Mouse (Mus musculus) stomach, postnatal 0 days (tissue): ENCODE data around the gene Asb3.
A peak's percentile ranks its signal among the peaks of the same experiment; 100 is the strongest.

Source experiments
- CTCF ChIP-seq: IDR thresholded peaks from 2 replicates; pipeline ENCODE4 v1.5.1; 2016; ENCODE audit warnings: antibody characterized with exemption, low read depth, mild to moderate bottlenecking, moderate library complexity
- EP300 ChIP-seq: optimal IDR thresholded peaks from 2 replicates; pipeline ENCODE3; 2016; ENCODE audit warnings: antibody characterized with exemption

DNA sequence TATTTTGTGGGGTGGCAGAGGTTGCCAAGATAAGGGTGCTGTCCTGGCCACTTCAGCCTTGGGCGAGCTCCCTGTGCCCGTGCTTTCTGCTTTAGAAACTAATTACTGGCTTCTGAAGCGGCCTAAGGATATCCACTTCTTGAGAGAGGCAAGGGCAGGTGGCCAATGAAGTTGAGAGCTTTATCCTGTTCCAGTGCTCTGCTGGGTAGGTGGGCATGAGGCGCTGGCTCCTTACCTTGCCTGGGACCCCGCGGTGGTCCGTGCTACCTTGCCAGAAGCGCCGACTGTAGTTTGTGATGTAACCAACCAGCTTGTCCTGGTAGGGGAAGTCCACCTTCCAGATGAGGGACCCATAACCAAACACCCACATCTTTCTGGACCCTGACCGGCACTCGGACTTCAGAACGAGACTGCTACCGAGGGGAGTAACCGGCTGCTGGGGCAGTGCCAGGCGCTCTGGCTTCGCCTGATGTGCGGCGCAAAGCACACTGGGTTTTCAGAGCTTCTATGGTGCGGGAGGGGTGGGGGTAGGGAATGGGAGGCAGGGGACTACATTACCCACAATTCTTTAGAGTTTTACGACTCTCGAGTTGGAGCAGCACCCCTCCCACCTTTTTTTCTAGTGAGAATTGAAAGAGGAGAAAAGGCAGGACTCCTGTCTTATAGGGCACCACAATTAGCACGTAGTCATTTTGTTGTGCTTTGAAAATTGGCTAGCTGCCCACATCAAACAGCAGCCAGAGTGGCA, 100.8 kb downstream of the Asb3 start, which contains the start of gene Chac2:
- TF ChIP-seq CTCF (0 out of 2 replicates have a peak, but pooled peaks have one; percentile 3), EP300 (no peak)
